Mouse (Mus musculus) ES-E14 (cell line): Measurements from ENCODE around the gene Gm42878.

Source experiments
- CHD2 ChIP-seq: IDR thresholded peaks from 2 replicates; pipeline ENCODE4 v1.6.1; 2014; ENCODE audit warnings: mild to moderate bottlenecking, low read depth, low read length, inconsistent platforms
- HCFC1 ChIP-seq: IDR thresholded peaks from 2 replicates; pipeline ENCODE4 v1.6.1; 2012; ENCODE audit warnings: low read length, inconsistent platforms, borderline replicate concordance; ENCODE audit not compliant: insufficient read depth
- MAFK ChIP-seq: IDR thresholded peaks from 2 replicates; pipeline ENCODE4 v1.6.1; 2014; ENCODE audit warnings: mild to moderate bottlenecking, low read depth, low read length, inconsistent platforms; ENCODE audit not compliant: insufficient read depth
- ZC3H11A ChIP-seq: IDR thresholded peaks from 2 replicates; pipeline ENCODE4 v1.6.1; 2012; ENCODE audit warnings: low read depth, mild to moderate bottlenecking, inconsistent platforms, low read length, borderline replicate concordance

DNA sequence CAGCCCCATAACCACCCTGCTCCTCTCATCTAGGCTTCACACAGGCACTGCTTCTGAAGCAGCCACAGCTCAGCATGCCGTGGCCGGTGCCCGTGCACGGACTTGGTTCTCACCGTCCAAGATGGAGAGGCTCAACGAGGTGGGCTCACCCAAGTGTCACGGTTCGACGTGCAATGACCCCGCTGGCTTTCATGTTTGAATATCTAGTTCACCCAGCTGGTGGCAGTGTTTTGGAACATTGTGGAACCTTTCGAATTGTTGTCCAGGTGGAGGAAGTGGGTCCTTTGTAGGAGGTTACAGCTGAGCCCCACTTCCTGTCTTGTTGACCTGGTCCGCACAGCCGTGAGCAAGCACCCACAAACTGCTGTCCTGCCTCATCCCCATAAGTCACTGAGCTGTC, 28.9 kb upstream of the Gm42878 start:
- TF ChIP-seq CHD2: no peak
- no peak for TF ChIP-seq HCFC1
- no peak for TF ChIP-seq MAFK
- no peak for TF ChIP-seq ZC3H11A
